Mouse (Mus musculus) MEL (cell line): ENCODE results near the gene Gm13695. TPM values are rescaled to one million over a fixed set of nuclear protein-coding genes. Genes with fewer than 3 reads are reported as not detected.
"Not testable (repeated sequence)": the region's sequence is repeated elsewhere in the genome, so short reads cannot be mapped to it uniquely, and the experiment has no call there.

ENCODE experiments used
- DNase-seq: peaks from one replicate; pipeline ENCODE4 v3.0.0; 2011; ENCODE audit warnings: low read depth, low spot score
- H3K27ac ChIP-seq: 2 replicates; pipeline ENCODE4 v1.5.1; 2012; ENCODE audit warnings: low read depth, mild to moderate bottlenecking, control low read depth, low read length, moderate library complexity; ENCODE audit not compliant: control insufficient read depth
- H3K27me3 ChIP-seq, 2 experiments: fragments of 150-350 bp in 1 of 2; sonication (generic) in 1 of 2; 2 replicates each; pipeline ENCODE4 v1.6.1; 2012; ENCODE audit warnings: low read length in 2 of 2, mild to moderate bottlenecking in 2 of 2, improper control_type of control experiment in 1 of 2, moderate library complexity in 1 of 2; ENCODE audit not compliant: insufficient read depth in 2 of 2, control insufficient read depth in 1 of 2
- H3K36me3 ChIP-seq, 2 experiments: 2 replicates each; pipeline ENCODE4 v1.6.1; 2012 to 2014; ENCODE audit warnings: low read length in 2 of 2, improper control_type of control experiment in 1 of 2, inconsistent platforms in 1 of 2, mild to moderate bottlenecking in 1 of 2; ENCODE audit not compliant: insufficient read depth in 2 of 2, control insufficient read depth in 1 of 2
- H3K4me1 ChIP-seq, 2 experiments: fragments of 150-350 bp in 1 of 2; sonication (generic) in 1 of 2; 2 replicates each; pipeline ENCODE4 v1.6.1; 2012; ENCODE audit warnings: low read length in 2 of 2, improper control_type of control experiment in 1 of 2, mild to moderate bottlenecking in 1 of 2; ENCODE audit not compliant: insufficient read depth in 2 of 2, control insufficient read depth in 1 of 2
- H3K4me3 ChIP-seq, 2 experiments: fragments of 150-350 bp in 1 of 2; sonication (generic) in 1 of 2; 2 replicates each; pipeline ENCODE4 v1.5.1; 2012; ENCODE audit warnings: low read depth in 2 of 2, low read length in 2 of 2, mild to moderate bottlenecking in 2 of 2, moderate library complexity in 2 of 2, control low read depth in 1 of 2, improper control_type of control experiment in 1 of 2; ENCODE audit not compliant: control insufficient read depth in 1 of 2, insufficient read depth in 1 of 2
- H3K79me2 ChIP-seq: 2 replicates; pipeline ENCODE4 v1.6.1; 2012; ENCODE audit warnings: mild to moderate bottlenecking, low read length, moderate library complexity; ENCODE audit not compliant: control insufficient read depth, poor library complexity, insufficient read depth
- H3K9ac ChIP-seq: 2 replicates; pipeline ENCODE4 v1.6.1; 2012; ENCODE audit warnings: low read depth, mild to moderate bottlenecking, control low read depth, low read length, moderate library complexity; ENCODE audit not compliant: control insufficient read depth, poor library complexity, severe bottlenecking
- H3K9me3 ChIP-seq: fragments of 150-350 bp; sonication (generic); replicated peaks from 2 replicates; pipeline ENCODE4 v1.6.1; 2012; ENCODE audit warnings: mild to moderate bottlenecking, low read length, improper control_type of control experiment, moderate library complexity; ENCODE audit not compliant: insufficient read depth
- BHLHE40 ChIP-seq: IDR thresholded peaks from 2 replicates; pipeline ENCODE4 v1.6.1; 2012; ENCODE audit warnings: low read depth, mild to moderate bottlenecking, inconsistent platforms, low read length, improper control_type of control experiment, borderline replicate concordance
- MAFK ChIP-seq: IDR thresholded peaks from 2 replicates; pipeline ENCODE4 v1.6.1; 2011; ENCODE audit warnings: low read depth, mild to moderate bottlenecking, low read length, improper control_type of control experiment, borderline replicate concordance
- MAZ ChIP-seq: IDR thresholded peaks from 2 replicates; pipeline ENCODE4 v1.6.1; 2012; ENCODE audit warnings: low read depth, mild to moderate bottlenecking, inconsistent platforms, low read length, improper control_type of control experiment
- MYC ChIP-seq: IDR thresholded peaks from 2 replicates; pipeline ENCODE4 v1.6.1; 2011; ENCODE audit warnings: low read depth, mild to moderate bottlenecking, low read length, improper control_type of control experiment, moderate library complexity
- POLR2A ChIP-seq, 2 experiments: IDR thresholded peaks; 2 replicates each; pipeline ENCODE4 v1.6.1; 2011 to 2012; ENCODE audit warnings: low read length in 2 of 2, mild to moderate bottlenecking in 2 of 2, control low read depth in 1 of 2, improper control_type of control experiment in 1 of 2, low read depth in 1 of 2, moderate library complexity in 1 of 2; ENCODE audit not compliant: control insufficient read depth in 1 of 2, insufficient read depth in 1 of 2, poor library complexity in 1 of 2
- RAD21 ChIP-seq: IDR thresholded peaks from 2 replicates; pipeline ENCODE4 v1.6.1; 2011; ENCODE audit warnings: mild to moderate bottlenecking, low read depth, low read length, improper control_type of control experiment
- RCOR1 ChIP-seq: IDR thresholded peaks from 2 replicates; pipeline ENCODE4 v1.6.1; 2012; ENCODE audit warnings: low read depth, mild to moderate bottlenecking, inconsistent platforms, low read length, improper control_type of control experiment
- SMC3 ChIP-seq: IDR thresholded peaks from 2 replicates; pipeline ENCODE4 v1.6.1; 2011; ENCODE audit warnings: low read depth, low read length, improper control_type of control experiment
- TAL1 ChIP-seq: IDR thresholded peaks from 2 replicates; pipeline ENCODE4 v1.6.1; 2012; ENCODE audit warnings: mild to moderate bottlenecking, inconsistent platforms, low read length, moderate library complexity, mixed read lengths
- TBP ChIP-seq: IDR thresholded peaks from 2 replicates; pipeline ENCODE4 v1.8.0; 2011; ENCODE audit warnings: low read depth, low read length, improper control_type of control experiment
- USF2 ChIP-seq, 2 experiments: IDR thresholded peaks; 2 replicates each; pipeline ENCODE4 v1.6.1; 2011 to 2012; ENCODE audit warnings: improper control_type of control experiment in 2 of 2, low read length in 2 of 2, borderline replicate concordance in 1 of 2, inconsistent platforms in 1 of 2, low read depth in 1 of 2, mild to moderate bottlenecking in 1 of 2; ENCODE audit not compliant: insufficient read depth in 1 of 2
- ZKSCAN1 ChIP-seq: IDR thresholded peaks from 2 replicates; pipeline ENCODE4 v1.6.1; 2012; ENCODE audit warnings: low read depth, mild to moderate bottlenecking, inconsistent platforms, low read length, improper control_type of control experiment, moderate library complexity
- ZMIZ1 ChIP-seq: IDR thresholded peaks from 2 replicates; pipeline ENCODE4 v1.6.1; 2012; ENCODE audit warnings: low read depth, mild to moderate bottlenecking, inconsistent platforms, low read length, improper control_type of control experiment, moderate library complexity
- polyA plus RNA-seq, 2 experiments: library from polyadenylated mRNA; stranded (reverse) in 1 of 2; unstranded in 1 of 2; fragments of >175 nt in 1 of 2; fragments of >200 nt in 1 of 2; gene quantifications; 2 replicates each; pipeline versions ENCODE4 v1.2.1 to v1.2.4; 2012; ENCODE audit warnings: low replicate concordance in 2 of 2, low read depth in 1 of 2; ENCODE audit not compliant: insufficient read length in 2 of 2, insufficient read depth in 1 of 2, missing spikeins in 1 of 2
- total RNA-seq: library from RNA; depleted of rRNA; stranded (reverse); fragments of 300-350 nt; gene quantifications from 2 replicates; pipeline ENCODE4 v1.2.3, GENCODE M21; 2012

Gene Gm13695
- total and polyA plus RNA-seq, 3 experiments, result 0.08 TPM; not detected in 2

GRCm38 (mm10) chr2:84008913-84009312, 41.8 kb downstream of the Gm13695 start:
- Histone ChIP-seq H3K79me2 (no peaks in the 10 kb centered on the region), H3K9me3 (no peaks in the 10 kb centered on the region), H3K4me1 (no peaks in the 10 kb centered on the region), H3K9ac (no peak overlapping the region), H3K27me3 (0 out of 4 replicates have a peak, but pooled peaks cover 0 to 2% of the 10 kb centered on the region in 2 experiments), H3K4me3 (no peak overlapping the region), H3K36me3 (no peaks in the 10 kb centered on the region), H3K27ac (no peak overlapping the region)
- no peak for DNase-seq
- TF ChIP-seq ZKSCAN1, result no peak
- no peak for TF ChIP-seq RCOR1
- TF ChIP-seq MAZ, result no peak
- TF ChIP-seq POLR2A (IDR thresholded peaks at IDR 0.05; ENCODE audit: control insufficient read depth in 1 of 2, insufficient read depth in 1 of 2, low read depth in 1 of 2, low read length in 2 of 2, poor library complexity in 1 of 2), result no peak
- TF ChIP-seq TBP, result no peak

- Histone ChIP-seq H3K4me3 (no peak overlapping the region), H3K79me2 (no peaks in the 10 kb centered on the region), H3K9ac (no peak overlapping the region), H3K36me3 (no peaks in the 10 kb centered on the region), H3K4me1 (no peaks in the 10 kb centered on the region), H3K27ac (no peak overlapping the region), H3K27me3 (0 out of 4 replicates have a peak, but pooled peaks cover 0 to 2% of the 10 kb centered on the region in 2 experiments), H3K9me3 (no peaks in the 10 kb centered on the region)
- DNase-seq, result no peak
- TF ChIP-seq ZMIZ1, result no peak
Observed at GRCm38 (mm10) chr2:84009818-84010217, 42.7 kb downstream of the Gm13695 start.

GRCm38 (mm10) chr2:84014572-84014971, 47.5 kb downstream of the Gm13695 start:
- no peak for TF ChIP-seq MYC
- TF ChIP-seq RAD21, result no peak
- no peak for TF ChIP-seq BHLHE40
- no peak for TF ChIP-seq MAFK
- TF ChIP-seq TAL1, result no peak
- TF ChIP-seq SMC3, result no peak
- TF ChIP-seq USF2 (IDR thresholded peaks at IDR 0.05; ENCODE audit: borderline replicate concordance in 1 of 2, insufficient read depth in 1 of 2, low read depth in 1 of 2, low read length in 2 of 2), result no peak
- H3K36me3 ChIP-seq, result no peaks in the 10 kb centered on the region
- no peaks in the 10 kb centered on the region for H3K4me1 ChIP-seq
- no peak overlapping the region for H3K27ac ChIP-seq
- H3K4me3 ChIP-seq, result no peak overlapping the region
- no peaks in the 10 kb centered on the region for H3K79me2 ChIP-seq
- H3K9ac ChIP-seq, result no peak overlapping the region
- DNase-seq, result no peak
- H3K27me3 ChIP-seq, result peaks cover 0 to 2% of the 10 kb centered on the region in 2 experiments; a peak in 1 of 4 replicates
- H3K9me3 ChIP-seq, result no peaks in the 10 kb centered on the region

GRCm38 (mm10) chr2:84016291-84016690, 49.2 kb downstream of the Gm13695 start:
- not testable (repeated sequence) for H3K4me3 ChIP-seq, H3K79me2 ChIP-seq, H3K9me3 ChIP-seq, H3K36me3 ChIP-seq, H3K27me3 ChIP-seq, H3K4me1 ChIP-seq, H3K9ac ChIP-seq, DNase-seq, H3K27ac ChIP-seq
